Mouse (Mus musculus) Patski (cell line): ENCODE data around the gene Nupl1. TPM values are rescaled to one million over a fixed set of nuclear protein-coding genes. Genes with fewer than 3 reads are reported as not detected.

ENCODE experiments used
- ATAC-seq: fragments of 100-300 bp; one replicate; pipeline ENCODE4 v1.8.0; 2021
- CTCF ChIA-PET: fragments of 350-600 bp; sonication (Branson Sonifier 250); formaldehyde crosslinking; loops from one replicate; lab custom pipeline; 2022; ENCODE audit warnings: inconsistent platforms; lab: Charles Lee
- POLR2A ChIA-PET: fragments of 350-600 bp; sonication (Branson Sonifier 250); formaldehyde crosslinking; loops from one replicate; lab custom pipeline; 2022; ENCODE audit warnings: antibody characterized with exemption, inconsistent platforms; lab: Charles Lee
- DNase-seq: peaks from one replicate; pipeline ENCODE4 v3.0.0-alpha.2; 2011; ENCODE audit warnings: low read depth, low spot score
- H3K27me3 ChIP-seq: fragments of 371-371 bp; one replicate; pipeline ENCODE4 v1.5.1; 2021
- CTCF ChIP-seq: fragments of 100-300 bp; IDR thresholded peaks from one replicate; pipeline ENCODE4 v1.5.1; 2021
- in situ Hi-C: fragments of 300-500 bp; cut with MboI; formaldehyde crosslinking; loops from 3 replicates; pipeline ENCODE4 v1.11.1; 2018; ENCODE audit warnings: low pct_unique_long_range_greater_than_20kb, mixed read lengths
- polyA plus RNA-seq: library from polyadenylated mRNA; unstranded; gene quantifications from one replicate; pipeline ENCODE4 v1.2.3, GENCODE M21; 2021

Gene Nupl1
- polyA plus RNA-seq, 1 experiment from 2014 or later = not detected

- ChIA-PET CTCF (no interaction called here), POLR2A (no interaction called here)
- peaks cover 9% of the 10 kb centered on the region for H3K27me3 ChIP-seq
- ATAC-seq = no peak
- TF ChIP-seq CTCF = no peak
- in situ Hi-C loops = no loop called here
- DNase-seq = no peak
These were observed 61.5 kb downstream of the Nupl1 start for GRCm38 (mm10) chr14:60189771-60190170.

- H3K27me3 ChIP-seq = peaks cover 9% of the 10 kb centered on the region
- POLR2A ChIA-PET = no interaction called here
These were observed 62.9 kb downstream of the Nupl1 start for GRCm38 (mm10) chr14:60188201-60188825.

GRCm38 (mm10) chr14:60181306-60181705, 69.9 kb downstream of the Nupl1 start:
- ChIA-PET CTCF (no interaction called here), POLR2A (no interaction called here)
- DNase-seq (no peak), ATAC-seq (no peak)
- in situ Hi-C loops = no loop called here
- peaks cover 39% of the 10 kb centered on the region for H3K27me3 ChIP-seq
- TF ChIP-seq CTCF = no peak

More at GRCm38 (mm10) chr14:60188201-60188825, 62.9 kb downstream of the Nupl1 start:
- DNase-seq = peak; percentile 15
- no peak for TF ChIP-seq CTCF
- in situ Hi-C loops = no loop called here
- CTCF ChIA-PET = no interaction called here
- peak; percentile 57 for ATAC-seq

GRCm38 (mm10) chr14:60178571-60178955, 72.7 kb downstream of the Nupl1 start:
- POLR2A ChIA-PET = no interaction called here
- ATAC-seq = no peak
- peaks cover 52% of the 10 kb centered on the region for H3K27me3 ChIP-seq
- in situ Hi-C loops = no loop called here
- TF ChIP-seq CTCF = no peak
- CTCF ChIA-PET = no interaction called here
- DNase-seq = no peak

GRCm38 (mm10) chr14:60177614-60178570, 73.3 kb downstream of the Nupl1 start:
- no peak for DNase-seq
- ATAC-seq = no peak
- in situ Hi-C loops = no loop called here
- TF ChIP-seq CTCF = no peak
- H3K27me3 ChIP-seq = peaks cover 52% of the 10 kb centered on the region
- CTCF ChIA-PET = no interaction called here
- POLR2A ChIA-PET = no interaction called here

- TF ChIP-seq CTCF = no peak
- DNase-seq (no peak), ATAC-seq (peak; percentile 47)
- ChIA-PET CTCF (no interaction called here), POLR2A (no interaction called here)
- peaks cover 58% of the 10 kb centered on the region for H3K27me3 ChIP-seq
- in situ Hi-C loops = no loop called here
These were observed 74.2 kb downstream of the Nupl1 start for GRCm38 (mm10) chr14:60176891-60177613.

- ATAC-seq = no peak
- TF ChIP-seq CTCF = no peak
- H3K27me3 ChIP-seq = peaks cover 64% of the 10 kb centered on the region
- POLR2A ChIA-PET = no interaction called here
- no peak for DNase-seq
- in situ Hi-C loops = no loop called here
- CTCF ChIA-PET = no interaction called here
These were observed 74.8 kb downstream of the Nupl1 start for GRCm38 (mm10) chr14:60176469-60176890.

GRCm38 (mm10) chr14:60172286-60173055, 78.8 kb downstream of the Nupl1 start:
- CTCF ChIA-PET = no interaction called here
- in situ Hi-C loops = no loop called here
- peaks cover 64% of the 10 kb centered on the region for H3K27me3 ChIP-seq
- TF ChIP-seq CTCF = no peak
- POLR2A ChIA-PET = no interaction called here
- no peak for ATAC-seq
- DNase-seq = no peak

- H3K27me3 ChIP-seq = peaks cover 61% of the 10 kb centered on the region
- in situ Hi-C loops = no loop called here
- DNase-seq (no peak), ATAC-seq (no peak)
- ChIA-PET POLR2A (no interaction called here), CTCF (no interaction called here)
- no peak for TF ChIP-seq CTCF
These were observed 80.2 kb downstream of the Nupl1 start for GRCm38 (mm10) chr14:60170845-60171610.
